Mouse (Mus musculus) heart, postnatal 10 days (tissue): ENCODE measurements at regions not wholly inside any gene's neighbourhood (a gene's known extent, or its start where the extent isn't known, plus 50 kb on each side); places are given as distances from the start of the nearest gene placed in this dataset.

Source experiments
- DNase-seq, 2 experiments: peaks; one replicate each; pipeline ENCODE4 v3.0.0; 2021
- intact Hi-C: fragments of 180-260 bp; cut with DNase I; formaldehyde crosslinking; loops from one replicate; pipeline ENCODE4 v1.15.1; 2025

- DNase-seq: no peak
- intact Hi-C loops: no loop called here
These were observed 427.2 kb downstream of the Hao1 start for GRCm38 (mm10) chr2:134126988-134127387.

GRCm38 (mm10) chr2:134107286-134107685 is 446.9 kb downstream of the Hao1 start:
- intact Hi-C loops: no loop called here

GRCm38 (mm10) chr2:134088374-134088773 is 465.8 kb downstream of the Hao1 start:
- intact Hi-C loops: loop anchor here (2.0 kb wide), 1 partner anchor 296 kb away; no protein-coding TSS in a partner anchor
- DNase-seq: no peak

More at GRCm38 (mm10) chr2:134107286-134107685, 446.9 kb downstream of the Hao1 start:
- DNase-seq: no peak

- intact Hi-C loops: no loop called here
- DNase-seq: no peak
These were observed 474.0 kb downstream of the Hao1 start for GRCm38 (mm10) chr2:134080148-134080547.

GRCm38 (mm10) chr2:134077953-134078352 is 476.2 kb downstream of the Hao1 start:
- no peak for DNase-seq
- intact Hi-C loops: no loop called here

- DNase-seq: no peak
- intact Hi-C loops: no loop called here
These were observed 486.2 kb downstream of the Hao1 start for GRCm38 (mm10) chr2:134067910-134068335.

GRCm38 (mm10) chr2:134067404-134067803 is 486.8 kb downstream of the Hao1 start:
- intact Hi-C loops: no loop called here
- DNase-seq: no peak

- intact Hi-C loops: no loop called here
- no peak for DNase-seq
These were observed 494.1 kb downstream of the Hao1 start for GRCm38 (mm10) chr2:134059916-134060618.

- intact Hi-C loops: no loop called here
- DNase-seq: no peak
These were observed 484.5 kb downstream of the Bmp2 start for GRCm38 (mm10) chr2:134036359-134036874.

GRCm38 (mm10) chr2:134029631-134030414 is 477.9 kb downstream of the Bmp2 start:
- intact Hi-C loops: no loop called here
- peak; percentile 37 to 50 for DNase-seq

GRCm38 (mm10) chr2:134029153-134029552 is 477.2 kb downstream of the Bmp2 start:
- intact Hi-C loops: no loop called here
- DNase-seq: no peak

GRCm38 (mm10) chr2:134017109-134017508 is 465.1 kb downstream of the Bmp2 start:
- peak in 1 of 2 experiments; percentile 39 for DNase-seq
- intact Hi-C loops: loop anchor here (1.0 to 5.0 kb wide), 4 partner anchors 224 to 995 kb away; partner anchors contain the start of gene Bmp2

- DNase-seq: no peak
- intact Hi-C loops: no loop called here
These were observed 451.2 kb downstream of the Bmp2 start for GRCm38 (mm10) chr2:134003146-134003545.

- intact Hi-C loops: no loop called here
- no peak for DNase-seq
These were observed 442.8 kb downstream of the Bmp2 start for GRCm38 (mm10) chr2:133994742-133995141.

- peak; percentile 38 to 47 for DNase-seq
- intact Hi-C loops: no loop called here
These were observed 442.4 kb downstream of the Bmp2 start for GRCm38 (mm10) chr2:133994337-133994736.

- no peak for DNase-seq
- intact Hi-C loops: no loop called here
These were observed 435.7 kb downstream of the Bmp2 start for GRCm38 (mm10) chr2:133987671-133988070.
